Mouse (Mus musculus) lung, postnatal 14 days (tissue): Measurements from ENCODE around the gene Rpa1.
"Not testable (repeated sequence)": the region's sequence is repeated elsewhere in the genome, so short reads cannot be mapped to it uniquely, and the experiment has no call there.

ENCODE experiments used
- DNase-seq: peaks from one replicate; pipeline ENCODE4 v3.0.0; 2021

Gene Rpa1

GRCm38 (mm10) chr11:75283784-75284183 is 64.3 kb downstream of the Rpa1 start:
- not testable (repeated sequence) for DNase-seq

- peak; percentile 27 for DNase-seq
Measured at GRCm38 (mm10) chr11:75282496-75283120, 65.5 kb downstream of the Rpa1 start.

- DNase-seq = no peak
Measured at GRCm38 (mm10) chr11:75281380-75282256, 66.5 kb downstream of the Rpa1 start.

GRCm38 (mm10) chr11:75280435-75281001 is 67.6 kb downstream of the Rpa1 start:
- DNase-seq = no peak

GRCm38 (mm10) chr11:75280066-75280410 is 68.1 kb downstream of the Rpa1 start:
- no peak for DNase-seq

GRCm38 (mm10) chr11:75279342-75280065 is 68.6 kb downstream of the Rpa1 start:
- DNase-seq = no peak

- DNase-seq = no peak
Measured at GRCm38 (mm10) chr11:75279013-75279341, 69.1 kb downstream of the Rpa1 start.

GRCm38 (mm10) chr11:75278115-75278514 is 70.0 kb downstream of the Rpa1 start:
- DNase-seq = no peak

- no peak for DNase-seq
Measured at GRCm38 (mm10) chr11:75275035-75275434, 73.1 kb downstream of the Rpa1 start.

GRCm38 (mm10) chr11:75273466-75273865 is 74.7 kb downstream of the Rpa1 start:
- DNase-seq = no peak

GRCm38 (mm10) chr11:75270985-75271434 is 77.1 kb downstream of the Rpa1 start:
- peak; percentile 65 for DNase-seq

GRCm38 (mm10) chr11:75270276-75270984 is 77.7 kb downstream of the Rpa1 start:
- DNase-seq = no peak

- DNase-seq = no peak
Measured at GRCm38 (mm10) chr11:75269213-75269612, 78.9 kb downstream of the Rpa1 start.

GRCm38 (mm10) chr11:75268492-75268891 is 79.6 kb downstream of the Rpa1 start:
- DNase-seq = no peak

GRCm38 (mm10) chr11:75267826-75268281 is 80.3 kb downstream of the Rpa1 start:
- DNase-seq = peak; percentile 58

- no peak for DNase-seq
Measured at GRCm38 (mm10) chr11:75265545-75265944, 82.6 kb downstream of the Rpa1 start.

GRCm38 (mm10) chr11:75264550-75264949 is 83.6 kb downstream of the Rpa1 start:
- DNase-seq = no peak

- no peak for DNase-seq
Measured at GRCm38 (mm10) chr11:75263964-75264312, 84.2 kb downstream of the Rpa1 start.

- DNase-seq = no peak
Measured at GRCm38 (mm10) chr11:75263274-75263963, 84.7 kb downstream of the Rpa1 start.

GRCm38 (mm10) chr11:75262791-75263190 is 85.3 kb downstream of the Rpa1 start:
- no peak for DNase-seq

GRCm38 (mm10) chr11:75262181-75262580 is 85.9 kb downstream of the Rpa1 start:
- DNase-seq = no peak

GRCm38 (mm10) chr11:75261730-75262129 is 86.4 kb downstream of the Rpa1 start:
- DNase-seq = no peak
